Mouse (Mus musculus): ENCODE measurements around the gene Ehmt2. TPM values are rescaled to one million over a fixed set of nuclear protein-coding genes. Genes with fewer than 3 reads are reported as not detected.
"Not testable (repeated sequence)": the region's sequence is repeated elsewhere in the genome, so short reads cannot be mapped to it uniquely, and the experiment has no call there.

The Ehmt2 gene
- polyA plus RNA-seq, 1 experiment from 2014 or later = 62.5 TPM

GRCm38 (mm10) chr17:34895724-34896123 is 2.5 kb upstream of the Ehmt2 start:
- DNase-seq (ENCODE audit: low spot score) = no peak
- WGBS = 92% methylated on average over 15 of the region's 15 CpGs
- H3K4me1 ChIP-seq (ENCODE audit: control insufficient read depth, insufficient read depth, low read length) = peaks cover 29% of the 10 kb centered on the region
- ATAC-seq = no peak
- peak overlapping the region; percentile 83 for H3K4me2 ChIP-seq (ENCODE audit: low read length)
- peak overlapping the region; percentile 95 for H3K9ac ChIP-seq (ENCODE audit: low read length)
- H3K27ac ChIP-seq (ENCODE audit: low read depth, low read length) = peak overlapping the region; percentile 93; the same call in 1 of the 2 replicates
- peak overlapping the region; percentile 84 for H3K4me3 ChIP-seq (ENCODE audit: low read depth, low read length)
- no peaks in the 10 kb centered on the region for H3K9me3 ChIP-seq (replicated peaks; ENCODE audit: control insufficient read depth, low read length)
- peaks cover 9% of the 10 kb centered on the region for H3K36me3 ChIP-seq (ENCODE audit: control insufficient read depth, insufficient read depth, low read length)
- H3K27me3 ChIP-seq (replicated peaks; ENCODE audit: control insufficient read depth, insufficient read depth, low read length) = no peaks in the 10 kb centered on the region

GRCm38 (mm10) chr17:34896366-34896765 is 1.9 kb upstream of the Ehmt2 start:
- ATAC-seq = no peak
- Histone ChIP-seq H3K9me3 (replicated peaks; ENCODE audit: control insufficient read depth, low read length) (no peaks in the 10 kb centered on the region), H3K36me3 (ENCODE audit: control insufficient read depth, insufficient read depth, low read length) (peaks cover 16% of the 10 kb centered on the region), H3K4me1 (ENCODE audit: control insufficient read depth, insufficient read depth, low read length) (peaks cover 29% of the 10 kb centered on the region), H3K9ac (ENCODE audit: low read length) (peak overlapping the region; percentile 21; the same call in 1 of the 2 replicates), H3K4me2 (ENCODE audit: low read length) (peak overlapping the region; percentile 83), H3K4me3 (ENCODE audit: low read depth, low read length) (0 out of 2 replicates have a peak overlapping the region, but pooled peaks have one; percentile 5), H3K27me3 (replicated peaks; ENCODE audit: control insufficient read depth, insufficient read depth, low read length) (no peaks in the 10 kb centered on the region), H3K27ac (ENCODE audit: low read depth, low read length) (no peak overlapping the region)
- WGBS = 81% methylated on average over 17 of the region's 17 CpGs
- DNase-seq (ENCODE audit: low spot score) = no peak

DNA sequence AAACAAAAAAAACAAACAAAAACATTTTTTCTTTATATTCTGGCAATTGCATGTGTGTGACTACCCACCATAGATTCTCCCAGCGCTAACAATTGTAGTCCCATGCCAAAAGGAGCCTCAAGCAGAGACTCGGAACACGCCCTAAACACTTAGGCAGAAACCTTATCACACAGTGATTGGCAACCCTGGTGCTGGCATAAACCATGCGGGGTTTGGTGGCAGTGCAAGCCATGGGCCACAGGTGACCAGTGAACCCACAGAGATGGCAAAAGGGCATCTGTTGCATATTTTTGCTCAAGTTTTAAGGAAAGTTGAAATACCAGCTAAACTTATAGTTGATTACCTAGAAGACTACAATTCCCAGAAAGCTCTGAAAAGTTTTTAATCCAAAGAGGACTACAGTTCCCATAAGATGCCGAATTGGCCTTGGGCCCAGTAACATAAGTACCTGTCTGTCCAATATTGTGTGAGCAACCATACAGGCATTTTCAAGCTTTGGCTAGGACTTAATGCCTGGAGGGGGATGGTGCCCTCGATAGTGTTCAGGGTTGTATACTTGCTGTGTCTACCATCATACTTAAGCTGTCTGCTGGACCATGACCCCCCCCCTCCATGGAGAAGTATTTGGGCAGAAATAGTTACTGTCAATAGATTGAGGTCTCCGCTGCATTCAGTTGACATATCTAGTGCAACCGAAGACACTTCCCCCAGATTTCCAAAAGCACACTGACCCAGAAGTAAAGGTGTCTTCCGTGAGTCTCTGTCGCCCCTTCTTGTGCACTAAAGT is 703 bp upstream of the Ehmt2 start:
- H3K4me3 ChIP-seq (ENCODE audit: low read depth, low read length) = peak overlapping the region; percentile 82
- no peak for ATAC-seq
- H3K4me1 ChIP-seq (ENCODE audit: control insufficient read depth, insufficient read depth, low read length) = peaks cover 29% of the 10 kb centered on the region
- DNase-seq (ENCODE audit: low spot score) = peak; percentile 71
- 16% methylated on average over 10 of the region's 10 CpGs for WGBS
- peaks cover 24% of the 10 kb centered on the region for H3K36me3 ChIP-seq (ENCODE audit: control insufficient read depth, insufficient read depth, low read length)
- peak overlapping the region; percentile 97 for H3K27ac ChIP-seq (ENCODE audit: low read depth, low read length)
- peak overlapping the region; percentile 96 for H3K4me2 ChIP-seq (ENCODE audit: low read length)
- peak overlapping the region; percentile 94 for H3K9ac ChIP-seq (ENCODE audit: low read length)
- H3K27me3 ChIP-seq (replicated peaks; ENCODE audit: control insufficient read depth, insufficient read depth, low read length) = no peaks in the 10 kb centered on the region
- no peaks in the 10 kb centered on the region for H3K9me3 ChIP-seq (replicated peaks; ENCODE audit: control insufficient read depth, low read length)

GRCm38 (mm10) chr17:34898706-34899052 is 410 bp downstream of the Ehmt2 start:
- H3K9me3 ChIP-seq (replicated peaks; ENCODE audit: control insufficient read depth, low read length) = no peaks in the 10 kb centered on the region
- H3K9ac ChIP-seq (ENCODE audit: low read length) = peak overlapping the region; percentile 94
- H3K36me3 ChIP-seq (ENCODE audit: control insufficient read depth, insufficient read depth, low read length) = peaks cover 35% of the 10 kb centered on the region
- WGBS = 0% methylated on average over 1 of the region's 47 CpGs
- peak overlapping the region; percentile 97 for H3K27ac ChIP-seq (ENCODE audit: low read depth, low read length)
- DNase-seq (ENCODE audit: low spot score) = peak; percentile 73
- peaks cover 26% of the 10 kb centered on the region for H3K4me1 ChIP-seq (ENCODE audit: control insufficient read depth, insufficient read depth, low read length)
- no peaks in the 10 kb centered on the region for H3K27me3 ChIP-seq (replicated peaks; ENCODE audit: control insufficient read depth, insufficient read depth, low read length)
- peak overlapping the region; percentile 82 for H3K4me3 ChIP-seq (ENCODE audit: low read depth, low read length)
- peak overlapping the region; percentile 96 for H3K4me2 ChIP-seq (ENCODE audit: low read length)
- ATAC-seq = peak; percentile 19; the same call in 1 of the 2 replicates

- DNase-seq (ENCODE audit: low spot score) = peak; percentile 29
- peaks cover 26% of the 10 kb centered on the region for H3K4me1 ChIP-seq (ENCODE audit: control insufficient read depth, insufficient read depth, low read length)
- H3K27ac ChIP-seq (ENCODE audit: low read depth, low read length) = peak overlapping the region; percentile 97
- ATAC-seq = no peak; the same call in 1 of the 2 replicates
- peak overlapping the region; percentile 96 for H3K4me2 ChIP-seq (ENCODE audit: low read length)
- WGBS = under 1% methylated on average over 41 of the region's 45 CpGs
- H3K36me3 ChIP-seq (ENCODE audit: control insufficient read depth, insufficient read depth, low read length) = peaks cover 39% of the 10 kb centered on the region
- no peaks in the 10 kb centered on the region for H3K9me3 ChIP-seq (replicated peaks; ENCODE audit: control insufficient read depth, low read length)
- H3K4me3 ChIP-seq (ENCODE audit: low read depth, low read length) = peak overlapping the region; percentile 82
- peak overlapping the region; percentile 94 for H3K9ac ChIP-seq (ENCODE audit: low read length)
- no peaks in the 10 kb centered on the region for H3K27me3 ChIP-seq (replicated peaks; ENCODE audit: control insufficient read depth, insufficient read depth, low read length)
These were observed 1.0 kb downstream of the Ehmt2 start for GRCm38 (mm10) chr17:34899053-34899889.

- ATAC-seq (no peak), DNase-seq (ENCODE audit: low spot score) (peak; percentile 29)
- Histone ChIP-seq H3K4me2 (ENCODE audit: low read length) (peak overlapping the region; percentile 96), H3K9me3 (replicated peaks; ENCODE audit: control insufficient read depth, low read length) (no peaks in the 10 kb centered on the region), H3K27me3 (replicated peaks; ENCODE audit: control insufficient read depth, insufficient read depth, low read length) (no peaks in the 10 kb centered on the region), H3K9ac (ENCODE audit: low read length) (peak overlapping the region; percentile 94), H3K27ac (ENCODE audit: low read depth, low read length) (peak overlapping the region; percentile 97), H3K4me3 (ENCODE audit: low read depth, low read length) (peak overlapping the region; percentile 82), H3K4me1 (ENCODE audit: control insufficient read depth, insufficient read depth, low read length) (peaks cover 26% of the 10 kb centered on the region), H3K36me3 (ENCODE audit: control insufficient read depth, insufficient read depth, low read length) (peaks cover 45% of the 10 kb centered on the region)
- WGBS = 0% methylated on average over 5 of the region's 5 CpGs
These were observed 1.6 kb downstream of the Ehmt2 start for GRCm38 (mm10) chr17:34899890-34900243.

DNA sequence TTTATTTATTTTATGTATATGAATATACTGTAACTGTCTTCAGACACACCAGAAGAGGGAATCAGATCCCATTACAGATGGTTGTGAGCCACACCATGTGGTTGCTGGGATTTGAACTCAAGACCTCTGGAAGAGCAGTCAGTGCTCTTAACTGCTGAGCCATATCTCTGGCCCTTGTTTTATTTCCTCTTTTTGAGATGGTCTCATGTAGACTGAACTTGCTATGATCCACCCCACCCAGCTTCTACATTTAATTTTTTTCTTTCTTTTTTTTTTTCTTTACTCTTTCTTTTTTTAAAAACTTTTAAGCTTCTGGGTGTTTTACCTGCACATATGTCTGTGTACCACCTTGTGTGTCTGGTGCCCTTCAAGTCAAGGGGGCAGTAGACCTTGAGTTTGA is 2.6 kb downstream of the Ehmt2 start:
- H3K4me2 ChIP-seq (ENCODE audit: low read length); DNase-seq (ENCODE audit: low spot score); H3K27ac ChIP-seq (ENCODE audit: low read depth, low read length); ATAC-seq; H3K27me3 ChIP-seq (replicated peaks; ENCODE audit: control insufficient read depth, insufficient read depth, low read length); H3K9me3 ChIP-seq (replicated peaks; ENCODE audit: control insufficient read depth, low read length); H3K4me3 ChIP-seq (ENCODE audit: low read depth, low read length); H3K9ac ChIP-seq (ENCODE audit: low read length): not testable (repeated sequence)
- H3K4me1 ChIP-seq (ENCODE audit: control insufficient read depth, insufficient read depth, low read length) = peaks cover 19% of the 10 kb centered on the region
- H3K36me3 ChIP-seq (ENCODE audit: control insufficient read depth, insufficient read depth, low read length) = peaks cover 53% of the 10 kb centered on the region

DNA sequence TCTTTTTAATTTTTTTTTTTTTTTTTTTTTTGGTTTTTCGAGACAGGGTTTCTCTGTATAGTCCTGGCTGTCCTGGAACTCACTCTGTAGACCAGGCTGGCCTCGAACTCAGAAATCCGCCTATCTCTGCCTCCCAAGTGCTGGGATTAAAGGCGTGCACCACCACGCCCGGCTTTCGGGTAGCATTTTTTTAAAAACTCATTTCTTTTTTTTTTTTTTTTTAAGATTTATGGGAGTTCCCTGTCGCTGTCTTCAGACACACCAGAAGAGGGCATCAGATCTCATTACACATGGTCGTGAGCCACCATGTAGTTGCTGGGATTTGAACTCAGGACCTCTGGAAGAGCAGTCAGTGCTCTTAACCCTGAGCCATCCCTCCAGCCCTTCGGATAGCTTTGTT is 3.7 kb downstream of the Ehmt2 start:
- not testable (repeated sequence) for H3K9me3 ChIP-seq (replicated peaks; ENCODE audit: control insufficient read depth, low read length); H3K27me3 ChIP-seq (replicated peaks; ENCODE audit: control insufficient read depth, insufficient read depth, low read length); H3K4me2 ChIP-seq (ENCODE audit: low read length); DNase-seq (ENCODE audit: low spot score); H3K27ac ChIP-seq (ENCODE audit: low read depth, low read length); H3K4me3 ChIP-seq (ENCODE audit: low read depth, low read length); H3K9ac ChIP-seq (ENCODE audit: low read length); ATAC-seq
- WGBS = 88% methylated on average over 9 of the region's 10 CpGs
- peaks cover 57% of the 10 kb centered on the region for H3K36me3 ChIP-seq (ENCODE audit: control insufficient read depth, insufficient read depth, low read length)
- H3K4me1 ChIP-seq (ENCODE audit: control insufficient read depth, insufficient read depth, low read length) = peaks cover 14% of the 10 kb centered on the region
